Mouse (Mus musculus) right cerebral cortex, postnatal 36 days (tissue): ENCODE data around the gene 1700029I15Rik.

ENCODE experiments used
- DNase-seq, 2 experiments: peaks; one replicate each; pipeline ENCODE4 v3.0.0; 2022; ENCODE audit warnings: low spot score in 2 of 2, mixed read lengths in 1 of 2

Gene 1700029I15Rik

GRCm38 (mm10) chr2:92381901-92382588, at the start of gene 1700029I15Rik:
TSS of gene 1700029I15Rik (plus strand) at chr2:92382538.
- DNase-seq, result no peak

- DNase-seq, result no peak
Measured at GRCm38 (mm10) chr2:92342418-92342817, 39.9 kb upstream of the 1700029I15Rik start.

GRCm38 (mm10) chr2:92347191-92347590, 35.1 kb upstream of the 1700029I15Rik start:
- DNase-seq, result no peak

- DNase-seq, result no peak
Measured at GRCm38 (mm10) chr2:92349589-92350425, 32.5 kb upstream of the 1700029I15Rik start.

GRCm38 (mm10) chr2:92350686-92351085, 31.7 kb upstream of the 1700029I15Rik start:
- DNase-seq, result no peak

GRCm38 (mm10) chr2:92353402-92353801, 28.9 kb upstream of the 1700029I15Rik start:
- DNase-seq, result no peak

GRCm38 (mm10) chr2:92354224-92354623, 28.1 kb upstream of the 1700029I15Rik start:
- DNase-seq, result no peak

GRCm38 (mm10) chr2:92359301-92359700, 23.0 kb upstream of the 1700029I15Rik start:
- no peak for DNase-seq

- DNase-seq, result no peak
Measured at GRCm38 (mm10) chr2:92360186-92360823, 22.0 kb upstream of the 1700029I15Rik start.

- DNase-seq, result no peak
Measured at GRCm38 (mm10) chr2:92360893-92361292, 21.4 kb upstream of the 1700029I15Rik start.

- no peak for DNase-seq
Measured at GRCm38 (mm10) chr2:92361795-92362194, 20.5 kb upstream of the 1700029I15Rik start.

- no peak for DNase-seq
Measured at GRCm38 (mm10) chr2:92362571-92363228, 19.6 kb upstream of the 1700029I15Rik start.

- DNase-seq, result no peak
Measured at GRCm38 (mm10) chr2:92364086-92364485, 18.3 kb upstream of the 1700029I15Rik start.

GRCm38 (mm10) chr2:92365568-92365967, 16.8 kb upstream of the 1700029I15Rik start:
- no peak for DNase-seq

GRCm38 (mm10) chr2:92367383-92368029, 14.8 kb upstream of the 1700029I15Rik start:
- DNase-seq, result no peak

GRCm38 (mm10) chr2:92370375-92370774, 12.0 kb upstream of the 1700029I15Rik start:
- no peak for DNase-seq

- no peak for DNase-seq
Measured at GRCm38 (mm10) chr2:92370821-92371805, 11.2 kb upstream of the 1700029I15Rik start.

- no peak for DNase-seq
Measured at GRCm38 (mm10) chr2:92371971-92372690, 10.2 kb upstream of the 1700029I15Rik start.

- DNase-seq, result no peak
Measured at GRCm38 (mm10) chr2:92372767-92373436, 9.4 kb upstream of the 1700029I15Rik start.
